Mouse (Mus musculus): ENCODE data around the gene Scml4. TPM values are rescaled to one million over a fixed set of nuclear protein-coding genes. Genes with fewer than 3 reads are reported as not detected.

Gene Scml4
- polyA plus RNA-seq, 1 experiment from 2014 or later: 7.1 TPM

GRCm38 (mm10) chr10:42913196-42913595, 53.0 kb downstream of the Scml4 start:
- no peak for ATAC-seq (ENCODE audit: low FRiP score)

GRCm38 (mm10) chr10:42914146-42914545, 54.0 kb downstream of the Scml4 start:
- no peak overlapping the region for H3K9ac ChIP-seq
- no peaks in the 10 kb centered on the region; the same call in 1 of the 2 replicates for H3K4me1 ChIP-seq (replicated peaks)
- no peaks in the 10 kb centered on the region for H3K36me3 ChIP-seq
- no peak overlapping the region for H3K27ac ChIP-seq
- no peaks in the 10 kb centered on the region for H3K9me3 ChIP-seq
- ATAC-seq (ENCODE audit: low FRiP score): no peak
- H3K27me3 ChIP-seq: no peaks in the 10 kb centered on the region
- no peak overlapping the region for H3K4me3 ChIP-seq
- WGBS: 49% methylated on average over 6 of the region's 6 CpGs
- H3K4me2 ChIP-seq: no peak overlapping the region

More at GRCm38 (mm10) chr10:42913196-42913595, 53.0 kb downstream of the Scml4 start:
- no peaks in the 10 kb centered on the region for H3K27me3 ChIP-seq
- no peak overlapping the region for H3K4me2 ChIP-seq
- H3K9ac ChIP-seq: no peak overlapping the region
- no peaks in the 10 kb centered on the region for H3K36me3 ChIP-seq
- no peak overlapping the region for H3K27ac ChIP-seq
- no peak overlapping the region for H3K4me3 ChIP-seq
- 49% methylated on average over 4 of the region's 4 CpGs for WGBS
- H3K4me1 ChIP-seq (replicated peaks): no peaks in the 10 kb centered on the region; the same call in 1 of the 2 replicates
- no peaks in the 10 kb centered on the region for H3K9me3 ChIP-seq

- 83% methylated on average over 5 of the region's 5 CpGs for WGBS
- H3K27me3 ChIP-seq: no peaks in the 10 kb centered on the region
- H3K27ac ChIP-seq: no peak overlapping the region
- ATAC-seq (ENCODE audit: low FRiP score): no peak
- H3K4me3 ChIP-seq: no peak overlapping the region
- H3K4me1 ChIP-seq (replicated peaks): no peaks in the 10 kb centered on the region
- no peaks in the 10 kb centered on the region for H3K36me3 ChIP-seq
- no peak overlapping the region for H3K4me2 ChIP-seq
- H3K9me3 ChIP-seq: no peaks in the 10 kb centered on the region
- no peak overlapping the region for H3K9ac ChIP-seq
Measured at GRCm38 (mm10) chr10:42917355-42917754, 57.2 kb downstream of the Scml4 start.

DNA sequence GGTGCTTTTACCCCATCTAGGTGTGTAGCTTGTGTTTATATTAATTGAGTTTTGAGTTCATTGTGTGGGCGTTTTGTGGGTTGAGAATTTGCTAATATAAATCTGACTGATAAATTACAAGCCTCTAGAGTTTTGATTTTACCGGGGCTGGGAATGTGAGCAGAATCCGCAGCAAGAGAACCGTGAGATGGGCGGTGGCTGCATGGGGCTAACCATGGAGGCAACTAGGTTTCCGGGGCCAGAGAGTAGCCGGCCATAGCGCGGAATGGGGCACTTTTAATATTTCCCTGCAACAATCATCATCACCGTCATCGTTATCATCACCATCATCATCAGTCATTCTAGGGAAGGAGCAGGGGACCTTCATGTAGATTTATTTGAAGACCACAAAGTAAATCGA, 59.6 kb downstream of the Scml4 start:
- no peaks in the 10 kb centered on the region for H3K4me1 ChIP-seq (replicated peaks)
- no peaks in the 10 kb centered on the region for H3K9me3 ChIP-seq
- no peak overlapping the region for H3K9ac ChIP-seq
- no peak overlapping the region for H3K4me2 ChIP-seq
- H3K4me3 ChIP-seq: no peak overlapping the region
- ATAC-seq (ENCODE audit: low FRiP score): no peak
- H3K36me3 ChIP-seq: no peaks in the 10 kb centered on the region
- H3K27ac ChIP-seq: no peak overlapping the region
- 95% methylated on average over 12 of the region's 12 CpGs for WGBS
- no peaks in the 10 kb centered on the region for H3K27me3 ChIP-seq

DNA sequence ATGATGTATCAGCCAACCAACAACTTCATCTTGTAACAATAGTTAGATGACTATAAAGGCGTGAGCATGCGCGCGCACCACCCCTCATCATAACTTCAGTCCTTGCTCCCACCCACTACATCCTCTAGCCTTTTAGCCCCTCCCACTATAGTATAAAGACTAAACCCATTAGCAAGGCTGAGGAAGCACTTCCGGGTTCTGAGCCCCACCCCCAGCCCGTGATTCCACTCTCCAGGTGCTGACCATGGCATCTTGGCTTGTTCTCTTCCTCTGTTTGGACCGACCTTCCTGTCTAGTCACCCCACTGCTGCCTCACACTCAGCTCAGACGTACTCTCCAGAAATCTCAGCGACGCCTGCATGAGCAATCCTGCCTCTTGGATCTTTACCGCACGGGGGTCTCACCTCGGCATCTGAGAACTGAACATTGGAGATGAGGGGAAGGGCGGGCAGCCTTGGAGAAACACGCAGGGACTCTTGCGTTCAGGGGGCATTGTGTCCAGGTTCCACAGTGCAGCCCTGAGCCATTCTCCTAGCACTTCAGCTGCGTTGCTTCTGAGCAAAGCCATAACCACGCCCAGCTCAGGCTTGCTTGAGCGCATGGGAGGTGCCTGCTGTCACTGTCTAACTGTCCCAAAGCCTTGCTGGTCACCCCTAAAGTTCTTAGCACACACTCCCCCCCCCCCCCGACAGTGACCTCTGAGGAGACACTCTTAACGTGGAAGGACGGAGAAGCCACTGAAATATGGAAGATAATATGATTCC, 65.1 kb downstream of the Scml4 start:
- 85% methylated on average over 22 of the region's 22 CpGs for WGBS
- no peak overlapping the region for H3K4me2 ChIP-seq

GRCm38 (mm10) chr10:42930121-42930650, 70.0 kb downstream of the Scml4 start:
- Histone ChIP-seq H3K27ac (no peak overlapping the region), H3K4me3 (no peak overlapping the region), H3K9me3 (no peaks in the 10 kb centered on the region), H3K4me2 (no peak overlapping the region), H3K4me1 (replicated peaks) (no peaks in the 10 kb centered on the region), H3K27me3 (0 out of 2 replicates have a peak, but pooled peaks cover 3% of the 10 kb centered on the region), H3K36me3 (no peaks in the 10 kb centered on the region), H3K9ac (no peak overlapping the region)
- no peak for ATAC-seq (ENCODE audit: low FRiP score)
- WGBS: 89% methylated on average over 23 of the region's 23 CpGs

More for the DNA sequence above, 65.1 kb downstream of the Scml4 start:
- no peak overlapping the region for H3K4me3 ChIP-seq
- H3K9me3 ChIP-seq: no peaks in the 10 kb centered on the region
- no peak for ATAC-seq (ENCODE audit: low FRiP score)
- no peaks in the 10 kb centered on the region for H3K36me3 ChIP-seq
- H3K27me3 ChIP-seq: no peaks in the 10 kb centered on the region
- no peaks in the 10 kb centered on the region for H3K4me1 ChIP-seq (replicated peaks)
- H3K9ac ChIP-seq: no peak overlapping the region
- no peak overlapping the region for H3K27ac ChIP-seq

GRCm38 (mm10) chr10:42932862-42933480, 72.8 kb downstream of the Scml4 start:
- Histone ChIP-seq H3K9me3 (no peaks in the 10 kb centered on the region), H3K4me1 (replicated peaks) (no peaks in the 10 kb centered on the region), H3K9ac (no peak overlapping the region), H3K27ac (no peak overlapping the region), H3K4me2 (no peak overlapping the region), H3K27me3 (0 out of 2 replicates have a peak, but pooled peaks cover 3% of the 10 kb centered on the region), H3K36me3 (no peaks in the 10 kb centered on the region), H3K4me3 (no peak overlapping the region)
- no peak for ATAC-seq (ENCODE audit: low FRiP score)
- WGBS: 67% methylated on average over 14 of the region's 14 CpGs

DNA sequence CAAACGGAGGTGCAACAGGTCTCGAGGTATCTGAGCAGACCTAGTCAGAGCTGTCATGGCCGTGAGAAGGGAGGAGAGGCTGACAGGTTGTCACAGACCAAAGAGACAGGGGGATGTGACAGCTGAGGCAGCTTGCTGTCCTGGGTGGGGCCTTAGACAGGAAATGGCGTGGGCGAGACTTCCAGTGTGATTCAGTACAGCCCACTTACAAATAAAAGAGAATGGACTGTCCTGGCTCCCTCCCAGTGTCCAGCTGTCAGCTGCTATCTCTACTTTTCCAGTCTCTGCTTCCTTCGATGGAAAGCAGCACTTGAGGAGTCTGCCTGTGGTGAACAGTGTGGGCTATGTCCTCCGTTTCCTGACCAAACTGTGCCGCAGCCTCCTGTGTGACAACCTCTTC, 74.5 kb downstream of the Scml4 start:
- H3K27me3 ChIP-seq: 0 out of 2 replicates have a peak, but pooled peaks cover 3% of the 10 kb centered on the region
- no peaks in the 10 kb centered on the region for H3K9me3 ChIP-seq
- no peak for ATAC-seq (ENCODE audit: low FRiP score)
- no peak overlapping the region for H3K27ac ChIP-seq
- WGBS: 72% methylated on average over 8 of the region's 8 CpGs
- H3K4me2 ChIP-seq: no peak overlapping the region
- H3K36me3 ChIP-seq: no peaks in the 10 kb centered on the region
- H3K4me3 ChIP-seq: no peak overlapping the region
- no peak overlapping the region for H3K9ac ChIP-seq
- no peaks in the 10 kb centered on the region for H3K4me1 ChIP-seq (replicated peaks)

DNA sequence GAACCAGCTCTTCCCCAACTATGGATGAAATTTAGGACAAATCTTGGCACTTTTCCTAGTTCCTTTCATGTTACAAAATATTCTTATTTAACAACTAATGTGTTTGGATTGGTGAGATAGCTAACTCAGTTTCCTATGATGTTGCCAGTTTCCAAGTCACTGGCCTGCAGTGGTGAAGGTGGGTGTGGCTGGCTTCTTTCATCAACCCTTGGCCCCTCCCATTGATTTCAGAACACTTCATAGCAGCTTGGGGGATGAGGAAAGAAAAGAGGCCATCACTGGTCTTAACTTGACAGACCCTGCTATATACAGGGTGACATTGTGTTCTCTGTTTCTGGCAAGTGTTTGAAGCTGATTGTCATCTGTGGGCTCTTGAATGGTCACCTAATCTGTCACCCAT, 76.0 kb downstream of the Scml4 start:
- Histone ChIP-seq H3K4me1 (replicated peaks) (peaks cover 12% of the 10 kb centered on the region), H3K9me3 (no peaks in the 10 kb centered on the region), H3K9ac (no peak overlapping the region), H3K27ac (no peak overlapping the region), H3K4me2 (no peak overlapping the region), H3K27me3 (0 out of 2 replicates have a peak, but pooled peaks cover 3% of the 10 kb centered on the region), H3K36me3 (no peaks in the 10 kb centered on the region), H3K4me3 (no peak overlapping the region)
- no peak for ATAC-seq (ENCODE audit: low FRiP score)

GRCm38 (mm10) chr10:42938361-42938760, 78.2 kb downstream of the Scml4 start:
- ATAC-seq (ENCODE audit: low FRiP score): no peak
- 75% methylated on average over 4 of the region's 4 CpGs for WGBS
- H3K27me3 ChIP-seq: no peaks in the 10 kb centered on the region
- no peaks in the 10 kb centered on the region for H3K36me3 ChIP-seq
- no peak overlapping the region for H3K4me2 ChIP-seq
- no peak overlapping the region for H3K9ac ChIP-seq
- no peak overlapping the region for H3K27ac ChIP-seq
- peaks cover 19% of the 10 kb centered on the region for H3K4me1 ChIP-seq (replicated peaks)
- H3K9me3 ChIP-seq: no peaks in the 10 kb centered on the region
- no peak overlapping the region for H3K4me3 ChIP-seq

DNA sequence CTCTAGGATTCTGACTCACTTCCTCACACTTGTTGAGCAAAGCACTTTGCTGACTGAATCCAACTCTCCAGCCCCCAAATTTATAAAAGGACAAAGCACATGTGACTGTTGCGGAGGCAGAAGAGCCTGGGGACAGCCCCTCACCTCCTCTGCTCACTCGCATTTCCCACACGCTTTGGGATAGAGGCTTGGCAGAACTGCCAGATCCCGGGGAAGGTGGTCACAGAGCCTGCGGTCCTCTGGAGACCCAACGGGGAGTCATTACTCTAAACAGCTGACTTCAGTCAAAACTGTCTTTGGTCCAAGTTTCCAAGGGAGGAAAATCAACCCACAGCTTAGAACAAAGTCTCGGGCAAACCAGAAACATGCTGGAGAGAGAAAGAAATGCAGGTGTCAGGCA, 79.5 kb downstream of the Scml4 start:
- no peaks in the 10 kb centered on the region for H3K36me3 ChIP-seq
- H3K9ac ChIP-seq: no peak overlapping the region
- ATAC-seq (ENCODE audit: low FRiP score): no peak
- peaks cover 19% of the 10 kb centered on the region for H3K4me1 ChIP-seq (replicated peaks)
- WGBS: 79% methylated on average over 7 of the region's 7 CpGs
- no peaks in the 10 kb centered on the region for H3K9me3 ChIP-seq
- no peak overlapping the region for H3K4me2 ChIP-seq
- no peak overlapping the region for H3K4me3 ChIP-seq
- no peak overlapping the region for H3K27ac ChIP-seq
- no peaks in the 10 kb centered on the region for H3K27me3 ChIP-seq

DNA sequence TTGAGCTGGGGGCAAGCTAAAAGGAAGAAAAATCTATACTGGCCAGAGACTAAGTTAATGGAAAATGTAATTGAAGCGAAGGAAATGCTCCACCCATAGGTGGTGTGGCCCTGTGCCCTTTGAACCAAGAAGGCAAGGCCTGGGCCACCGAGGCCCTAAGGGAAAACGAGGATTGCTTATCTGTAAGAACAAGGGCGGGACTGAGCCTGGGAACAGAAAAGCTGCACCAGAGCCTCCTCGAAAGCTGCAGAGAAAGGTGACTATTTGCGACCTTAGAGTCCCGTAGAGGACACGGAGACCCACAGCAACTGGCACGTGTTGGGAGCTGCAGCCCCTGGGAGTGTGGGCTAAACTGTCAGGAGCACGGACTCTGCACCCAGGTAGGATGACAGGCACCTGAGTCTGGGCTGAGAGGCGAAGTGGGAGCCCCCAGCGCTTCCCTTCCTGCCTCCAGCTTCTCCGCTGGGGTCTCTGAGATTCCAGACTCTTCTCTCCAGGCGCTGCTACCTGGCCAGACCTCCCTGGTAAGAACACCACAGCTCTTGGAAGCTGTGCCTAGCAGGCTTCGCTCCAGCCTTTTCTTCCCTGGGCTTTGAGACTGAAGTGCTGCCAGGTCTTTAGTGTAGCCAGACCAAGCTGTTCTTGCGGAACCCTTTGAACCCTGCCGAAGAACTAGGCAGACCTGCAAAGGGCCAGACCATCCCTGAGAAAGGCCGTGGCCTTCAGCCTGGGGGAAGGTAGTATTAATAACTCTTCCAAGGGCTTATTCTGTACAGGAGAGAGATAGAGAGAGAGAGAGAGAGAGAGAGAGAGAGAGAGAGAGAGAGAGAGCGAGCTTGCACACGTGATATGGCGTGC, 80.3 kb downstream of the Scml4 start:
- WGBS: 71% methylated on average over 21 of the region's 21 CpGs
- peaks cover 19% of the 10 kb centered on the region for H3K4me1 ChIP-seq (replicated peaks)
- H3K9ac ChIP-seq: peak overlapping the region; percentile 24; the same call in 1 of the 2 replicates
- no peaks in the 10 kb centered on the region for H3K36me3 ChIP-seq
- no peaks in the 10 kb centered on the region for H3K9me3 ChIP-seq
- no peak overlapping the region for H3K4me2 ChIP-seq
- no peak overlapping the region for H3K4me3 ChIP-seq
- H3K27me3 ChIP-seq: 0 out of 2 replicates have a peak, but pooled peaks cover 3% of the 10 kb centered on the region
- no peak overlapping the region for H3K27ac ChIP-seq
- no peak for ATAC-seq (ENCODE audit: low FRiP score)
